Mouse (Mus musculus) intestine, embryonic 15.5 days (tissue): ENCODE measurements around the gene Grm2. TPM values are rescaled to one million over a fixed set of nuclear protein-coding genes. Genes with fewer than 3 reads are reported as not detected.

Experiments used
- ATAC-seq: fragments of 200-750 bp; cut with Nextera tagmentation; 2 replicates; pipeline ENCODE4 v1.8.0; 2017; ENCODE audit warnings: moderate TSS enrichment, moderate library complexity
- H3K27ac ChIP-seq: fragments of 300-500 bp; sonication (generic); 2 replicates; pipeline ENCODE4 v1.5.1; 2015; ENCODE audit warnings: mild to moderate bottlenecking, inconsistent platforms
- H3K27me3 ChIP-seq: fragments of 300-500 bp; sonication (generic); replicated peaks from 2 replicates; pipeline ENCODE4 v1.6.1; 2015; ENCODE audit warnings: inconsistent platforms
- H3K36me3 ChIP-seq: fragments of 300-500 bp; sonication (generic); 2 replicates; pipeline ENCODE4 v1.6.1; 2015; ENCODE audit warnings: inconsistent platforms
- H3K4me1 ChIP-seq: fragments of 300-500 bp; sonication (generic); replicated peaks from 2 replicates; pipeline ENCODE4 v1.6.1; 2015; ENCODE audit warnings: inconsistent platforms
- H3K4me2 ChIP-seq: fragments of 300-500 bp; sonication (generic); replicated peaks from 2 replicates; pipeline ENCODE4 v1.6.1; 2015; ENCODE audit warnings: mild to moderate bottlenecking, inconsistent platforms
- H3K4me3 ChIP-seq: fragments of 300-500 bp; sonication (generic); replicated peaks from 2 replicates; pipeline ENCODE4 v1.5.1; 2015; ENCODE audit warnings: inconsistent platforms
- H3K9ac ChIP-seq: fragments of 300-500 bp; sonication (generic); 2 replicates; pipeline ENCODE4 v1.6.1; 2015; ENCODE audit warnings: inconsistent platforms
- H3K9me3 ChIP-seq: fragments of 300-500 bp; sonication (generic); 2 replicates; pipeline ENCODE4 v1.6.1; 2016; ENCODE audit warnings: inconsistent platforms
- WGBS: fragments of 180-500 bp; shearing (Covaris S2); methylation state at CpG from one replicate; pipeline ENCODE4 v1.1.7; 2015; 5-methylcytosine and 5-hydroxymethylcytosine counted together
- polyA plus RNA-seq: library from polyadenylated mRNA; unstranded; fragments of >200 nt; fragmentation: Nextera tagmentation; extraction: Ambion mirVana; gene quantifications from 2 replicates; pipeline ENCODE4 v1.2.1, GENCODE M21; 2015

Grm2 gene
- polyA plus RNA-seq, 1 experiment from 2014 or later: not detected

- Histone ChIP-seq H3K9me3 (no peaks in the 10 kb centered on the region), H3K4me3 (no peak overlapping the region), H3K27ac (no peak overlapping the region), H3K36me3 (peaks cover 15% of the 10 kb centered on the region), H3K27me3 (no peaks in the 10 kb centered on the region), H3K4me2 (no peak overlapping the region), H3K9ac (no peak overlapping the region), H3K4me1 (no peaks in the 10 kb centered on the region)
- peak; percentile 44; the same call in 1 of the 2 replicates for ATAC-seq
- 79% methylated on average over 9 of the region's 9 CpGs for WGBS
Observed at GRCm38 (mm10) chr9:106675965-106676364, 20.1 kb upstream of the Grm2 start.

GRCm38 (mm10) chr9:106675480-106675879 is 19.6 kb upstream of the Grm2 start:
- 0% methylated on average over 1 of the region's 1 CpGs for WGBS

GRCm38 (mm10) chr9:106673860-106674259 is 18.0 kb upstream of the Grm2 start:
- Histone ChIP-seq H3K9ac (no peak overlapping the region), H3K4me3 (no peak overlapping the region), H3K27me3 (no peaks in the 10 kb centered on the region), H3K27ac (no peak overlapping the region), H3K36me3 (peaks cover 16% of the 10 kb centered on the region), H3K4me1 (no peaks in the 10 kb centered on the region), H3K9me3 (no peaks in the 10 kb centered on the region), H3K4me2 (no peak overlapping the region)
- no peak for ATAC-seq
- 84% methylated on average over 2 of the region's 2 CpGs for WGBS

More at GRCm38 (mm10) chr9:106675480-106675879, 19.6 kb upstream of the Grm2 start:
- H3K4me3 ChIP-seq: no peak overlapping the region
- peaks cover 15% of the 10 kb centered on the region for H3K36me3 ChIP-seq
- H3K27me3 ChIP-seq: no peaks in the 10 kb centered on the region
- H3K4me2 ChIP-seq: no peak overlapping the region
- no peak overlapping the region for H3K9ac ChIP-seq
- H3K9me3 ChIP-seq: no peaks in the 10 kb centered on the region
- peak; percentile 75 for ATAC-seq
- H3K4me1 ChIP-seq: no peaks in the 10 kb centered on the region
- no peak overlapping the region for H3K27ac ChIP-seq

GRCm38 (mm10) chr9:106664856-106665255 is 9.0 kb upstream of the Grm2 start:
- H3K36me3 ChIP-seq: peaks cover 5% of the 10 kb centered on the region; the same call in 1 of the 2 replicates
- no peak overlapping the region for H3K9ac ChIP-seq
- H3K27me3 ChIP-seq: no peaks in the 10 kb centered on the region
- 79% methylated on average over 6 of the region's 6 CpGs for WGBS
- no peak overlapping the region for H3K27ac ChIP-seq
- no peak for ATAC-seq
- H3K9me3 ChIP-seq: no peaks in the 10 kb centered on the region
- H3K4me2 ChIP-seq: no peak overlapping the region
- no peaks in the 10 kb centered on the region for H3K4me1 ChIP-seq
- no peak overlapping the region for H3K4me3 ChIP-seq

- peaks cover 5% of the 10 kb centered on the region; the same call in 1 of the 2 replicates for H3K36me3 ChIP-seq
- no peaks in the 10 kb centered on the region for H3K4me1 ChIP-seq
- H3K4me3 ChIP-seq: no peak overlapping the region
- H3K4me2 ChIP-seq: no peak overlapping the region
- no peaks in the 10 kb centered on the region for H3K9me3 ChIP-seq
- no peaks in the 10 kb centered on the region for H3K27me3 ChIP-seq
- 80% methylated on average over 4 of the region's 4 CpGs for WGBS
- no peak for ATAC-seq
- H3K27ac ChIP-seq: no peak overlapping the region
- no peak overlapping the region for H3K9ac ChIP-seq
Observed at GRCm38 (mm10) chr9:106664433-106664832, 8.6 kb upstream of the Grm2 start.

- peaks cover 6% of the 10 kb centered on the region; the same call in 1 of the 2 replicates for H3K36me3 ChIP-seq
- no peak overlapping the region for H3K9ac ChIP-seq
- no peaks in the 10 kb centered on the region for H3K27me3 ChIP-seq
- 80% methylated on average over 6 of the region's 6 CpGs for whole genome bisulfite sequencing
- no peaks in the 10 kb centered on the region for H3K4me1 ChIP-seq
- H3K9me3 ChIP-seq: no peaks in the 10 kb centered on the region
- H3K4me2 ChIP-seq: no peak overlapping the region
- ATAC-seq: no peak
- H3K4me3 ChIP-seq: no peak overlapping the region
- no peak overlapping the region for H3K27ac ChIP-seq
Observed at GRCm38 (mm10) chr9:106663200-106663599, 7.3 kb upstream of the Grm2 start.

GRCm38 (mm10) chr9:106659935-106660334 is 4.1 kb upstream of the Grm2 start:
- ATAC-seq: no peak
- Histone ChIP-seq H3K4me1 (peaks cover 6% of the 10 kb centered on the region), H3K9me3 (no peaks in the 10 kb centered on the region), H3K9ac (no peak overlapping the region), H3K4me2 (no peak overlapping the region), H3K36me3 (peaks cover 5% of the 10 kb centered on the region; the same call in 1 of the 2 replicates), H3K27me3 (peaks cover 12% of the 10 kb centered on the region), H3K4me3 (no peak overlapping the region), H3K27ac (no peak overlapping the region)
- WGBS: 87% methylated on average over 1 of the region's 1 CpGs

GRCm38 (mm10) chr9:106659441-106659840 is 3.6 kb upstream of the Grm2 start:
- peaks cover 6% of the 10 kb centered on the region for H3K4me1 ChIP-seq
- no peak overlapping the region for H3K27ac ChIP-seq
- WGBS: 81% methylated on average over 7 of the region's 7 CpGs
- peaks cover 3% of the 10 kb centered on the region; the same call in 1 of the 2 replicates for H3K36me3 ChIP-seq
- H3K4me2 ChIP-seq: no peak overlapping the region
- H3K9ac ChIP-seq: no peak overlapping the region
- no peak for ATAC-seq
- no peaks in the 10 kb centered on the region for H3K9me3 ChIP-seq
- H3K27me3 ChIP-seq: peaks cover 17% of the 10 kb centered on the region
- H3K4me3 ChIP-seq: no peak overlapping the region

- H3K27ac ChIP-seq: no peak overlapping the region
- H3K9me3 ChIP-seq: no peaks in the 10 kb centered on the region
- H3K4me3 ChIP-seq: no peak overlapping the region
- H3K36me3 ChIP-seq: peaks cover 3% of the 10 kb centered on the region; the same call in 1 of the 2 replicates
- 43% methylated on average over 5 of the region's 5 CpGs for WGBS
- peaks cover 26% of the 10 kb centered on the region for H3K27me3 ChIP-seq
- no peak overlapping the region for H3K9ac ChIP-seq
- peaks cover 6% of the 10 kb centered on the region for H3K4me1 ChIP-seq
- ATAC-seq: no peak
- no peak overlapping the region for H3K4me2 ChIP-seq
Observed at GRCm38 (mm10) chr9:106657592-106657991, 1.7 kb upstream of the Grm2 start.

GRCm38 (mm10) chr9:106656820-106657219 is 938 bp upstream of the Grm2 start:
- peaks cover 6% of the 10 kb centered on the region for H3K4me1 ChIP-seq
- no peaks in the 10 kb centered on the region for H3K9me3 ChIP-seq
- no peak for ATAC-seq
- no peak overlapping the region for H3K4me2 ChIP-seq
- H3K27ac ChIP-seq: no peak overlapping the region
- peaks cover 26% of the 10 kb centered on the region for H3K27me3 ChIP-seq
- H3K4me3 ChIP-seq: no peak overlapping the region
- peaks cover 3% of the 10 kb centered on the region; the same call in 1 of the 2 replicates for H3K36me3 ChIP-seq
- 49% methylated on average over 5 of the region's 5 CpGs for WGBS
- H3K9ac ChIP-seq: no peak overlapping the region

GRCm38 (mm10) chr9:106652720-106653119 is 3.2 kb downstream of the Grm2 start:
- WGBS: 74% methylated on average over 1 of the region's 1 CpGs
- no peak overlapping the region for H3K4me2 ChIP-seq
- no peak for ATAC-seq
- peaks cover 6% of the 10 kb centered on the region for H3K4me1 ChIP-seq
- no peaks in the 10 kb centered on the region for H3K36me3 ChIP-seq
- no peaks in the 10 kb centered on the region for H3K9me3 ChIP-seq
- H3K9ac ChIP-seq: no peak overlapping the region
- no peak overlapping the region for H3K4me3 ChIP-seq
- H3K27ac ChIP-seq: no peak overlapping the region
- H3K27me3 ChIP-seq: peaks cover 27% of the 10 kb centered on the region

GRCm38 (mm10) chr9:106647226-106647625 is 8.7 kb downstream of the Grm2 start:
- Histone ChIP-seq H3K9ac (no peak overlapping the region), H3K4me2 (no peak overlapping the region), H3K9me3 (no peaks in the 10 kb centered on the region), H3K36me3 (no peaks in the 10 kb centered on the region), H3K4me3 (no peak overlapping the region), H3K27me3 (0 out of 2 replicates have a peak, but pooled peaks cover 3% of the 10 kb centered on the region), H3K27ac (no peak overlapping the region), H3K4me1 (no peaks in the 10 kb centered on the region)
- no peak for ATAC-seq
- WGBS: 66% methylated on average over 27 of the region's 27 CpGs

- Histone ChIP-seq H3K27me3 (0 out of 2 replicates have a peak, but pooled peaks cover 3% of the 10 kb centered on the region), H3K27ac (no peak overlapping the region), H3K4me3 (no peak overlapping the region), H3K36me3 (no peaks in the 10 kb centered on the region), H3K9ac (no peak overlapping the region), H3K9me3 (no peaks in the 10 kb centered on the region), H3K4me2 (no peak overlapping the region), H3K4me1 (no peaks in the 10 kb centered on the region)
- WGBS: 77% methylated on average over 9 of the region's 9 CpGs
- no peak for ATAC-seq
Observed at GRCm38 (mm10) chr9:106645684-106646271, 10.1 kb downstream of the Grm2 start.
